Mouse (Mus musculus) erythroblast, embryonic 14.5 days (primary cell): ENCODE results near the gene Cd63. TPM values are rescaled to one million over a fixed set of nuclear protein-coding genes. Genes with fewer than 3 reads are reported as not detected.

Experiments
- H3K27me3 ChIP-seq: 2 replicates; pipeline ENCODE4 v1.6.1; 2012; ENCODE audit warnings: inconsistent platforms; ENCODE audit not compliant: control insufficient read depth
- H3K36me3 ChIP-seq: 2 replicates; pipeline ENCODE4 v1.6.1; 2012; ENCODE audit warnings: mild to moderate bottlenecking, inconsistent platforms; ENCODE audit not compliant: control insufficient read depth
- H3K4me1 ChIP-seq: 2 replicates; pipeline ENCODE4 v1.6.1; 2012; ENCODE audit warnings: inconsistent platforms; ENCODE audit not compliant: control insufficient read depth
- H3K4me3 ChIP-seq: replicated peaks from 2 replicates; pipeline ENCODE3; 2012; ENCODE audit warnings: moderate library complexity, mild to moderate bottlenecking, inconsistent platforms
- H3K9me3 ChIP-seq: 2 replicates; pipeline ENCODE4 v1.6.1; 2012; ENCODE audit warnings: low read length, inconsistent platforms, mixed read lengths; ENCODE audit not compliant: control insufficient read depth
- GATA1 ChIP-seq: IDR thresholded peaks from 2 replicates; pipeline ENCODE4 v1.6.1; 2012; ENCODE audit warnings: low read length, inconsistent platforms, mixed read lengths
- TAL1 ChIP-seq: IDR thresholded peaks from 3 replicates; pipeline ENCODE4 v1.6.1; 2012; ENCODE audit warnings: low read length, inconsistent platforms, mixed read lengths
- polyA plus RNA-seq: library from polyadenylated mRNA; stranded (reverse); fragments of >175 nt; gene quantifications from 2 replicates; pipeline ENCODE4 v1.2.3, GENCODE M21; 2012

The Cd63 gene
- polyA plus RNA-seq, 1 experiment: 0.21 TPM

- H3K4me1 ChIP-seq: peaks cover 6% of the 10 kb centered on the region
- TF ChIP-seq TAL1 (no peak), GATA1 (no peak)
- no peaks in the 10 kb centered on the region; the same call in 1 of the 2 replicates for H3K9me3 ChIP-seq
- no peak overlapping the region for H3K4me3 ChIP-seq
- peaks cover 9% of the 10 kb centered on the region for H3K36me3 ChIP-seq
- H3K27me3 ChIP-seq: peaks cover 44% of the 10 kb centered on the region
These were observed 12.4 kb downstream of the Cd63 start for GRCm38 (mm10) chr10:128913219-128913618.

- no peaks in the 10 kb centered on the region; the same call in 1 of the 2 replicates for H3K9me3 ChIP-seq
- H3K4me3 ChIP-seq: no peak overlapping the region
- peaks cover 9% of the 10 kb centered on the region for H3K36me3 ChIP-seq
- H3K27me3 ChIP-seq: peaks cover 39% of the 10 kb centered on the region
- H3K4me1 ChIP-seq: peaks cover 6% of the 10 kb centered on the region
- TF ChIP-seq GATA1 (no peak), TAL1 (no peak)
These were observed 12.9 kb downstream of the Cd63 start for GRCm38 (mm10) chr10:128913696-128914095.

GRCm38 (mm10) chr10:128915550-128915949 lies 14.8 kb downstream of the Cd63 start:
- no peak for TF ChIP-seq GATA1
- TF ChIP-seq TAL1: no peak
- Histone ChIP-seq H3K36me3 (peaks cover 12% of the 10 kb centered on the region), H3K9me3 (no peaks in the 10 kb centered on the region), H3K27me3 (peaks cover 21% of the 10 kb centered on the region), H3K4me3 (no peak overlapping the region), H3K4me1 (no peaks in the 10 kb centered on the region; the same call in 1 of the 2 replicates)

GRCm38 (mm10) chr10:128916665-128917064 lies 15.9 kb downstream of the Cd63 start:
- Histone ChIP-seq H3K9me3 (no peaks in the 10 kb centered on the region), H3K4me1 (peaks cover 3% of the 10 kb centered on the region; the same call in 1 of the 2 replicates), H3K4me3 (no peak overlapping the region), H3K36me3 (peaks cover 12% of the 10 kb centered on the region), H3K27me3 (peaks cover 10% of the 10 kb centered on the region)
- TF ChIP-seq GATA1 (no peak), TAL1 (no peak)

GRCm38 (mm10) chr10:128917400-128917799 lies 16.6 kb downstream of the Cd63 start:
- Histone ChIP-seq H3K27me3 (peaks cover 4% of the 10 kb centered on the region), H3K4me1 (peaks cover 11% of the 10 kb centered on the region), H3K9me3 (no peaks in the 10 kb centered on the region), H3K36me3 (peaks cover 12% of the 10 kb centered on the region), H3K4me3 (no peak overlapping the region)
- no peak for TF ChIP-seq GATA1
- no peak for TF ChIP-seq TAL1

- Histone ChIP-seq H3K36me3 (peaks cover 12% of the 10 kb centered on the region), H3K4me3 (no peak overlapping the region), H3K4me1 (peaks cover 17% of the 10 kb centered on the region), H3K27me3 (no peaks in the 10 kb centered on the region), H3K9me3 (no peaks in the 10 kb centered on the region)
- TF ChIP-seq TAL1 (no peak), GATA1 (no peak)
These were observed 17.5 kb downstream of the Cd63 start for GRCm38 (mm10) chr10:128918246-128918645.

GRCm38 (mm10) chr10:128919203-128919631 lies 18.4 kb downstream of the Cd63 start:
- H3K4me1 ChIP-seq: peaks cover 27% of the 10 kb centered on the region
- H3K9me3 ChIP-seq: no peaks in the 10 kb centered on the region
- peaks cover 2% of the 10 kb centered on the region; the same call in 1 of the 2 replicates for H3K27me3 ChIP-seq
- TF ChIP-seq GATA1: no peak
- TF ChIP-seq TAL1: no peak
- no peak overlapping the region for H3K4me3 ChIP-seq
- peaks cover 12% of the 10 kb centered on the region for H3K36me3 ChIP-seq

- Histone ChIP-seq H3K27me3 (peaks cover 2% of the 10 kb centered on the region; the same call in 1 of the 2 replicates), H3K4me3 (no peak overlapping the region), H3K9me3 (no peaks in the 10 kb centered on the region), H3K36me3 (peaks cover 12% of the 10 kb centered on the region), H3K4me1 (peaks cover 28% of the 10 kb centered on the region)
- no peak for TF ChIP-seq TAL1
- no peak for TF ChIP-seq GATA1
These were observed 19.2 kb downstream of the Cd63 start for GRCm38 (mm10) chr10:128919966-128920365.

GRCm38 (mm10) chr10:128920736-128921161 lies 20.0 kb downstream of the Cd63 start:
- no peak for TF ChIP-seq GATA1
- TF ChIP-seq TAL1: no peak
- no peak overlapping the region for H3K4me3 ChIP-seq
- peaks cover 2% of the 10 kb centered on the region; the same call in 1 of the 2 replicates for H3K27me3 ChIP-seq
- peaks cover 28% of the 10 kb centered on the region for H3K4me1 ChIP-seq
- H3K9me3 ChIP-seq: no peaks in the 10 kb centered on the region
- H3K36me3 ChIP-seq: peaks cover 12% of the 10 kb centered on the region

- H3K36me3 ChIP-seq: peaks cover 12% of the 10 kb centered on the region
These were observed 20.5 kb downstream of the Cd63 start for GRCm38 (mm10) chr10:128921251-128921650.

More at GRCm38 (mm10) chr10:128921251-128921650, 20.5 kb downstream of the Cd63 start:
- H3K4me3 ChIP-seq: no peak overlapping the region
- no peaks in the 10 kb centered on the region for H3K9me3 ChIP-seq
- peaks cover 28% of the 10 kb centered on the region for H3K4me1 ChIP-seq
- H3K27me3 ChIP-seq: peaks cover 2% of the 10 kb centered on the region; the same call in 1 of the 2 replicates
- no peak for TF ChIP-seq GATA1
- no peak for TF ChIP-seq TAL1
